Comparison of ENCODE assay signal across 19 mouse cellular contexts in genomic region chr8:120063326-120063725, GRCm38 (mm10). TPM values are rescaled to one million over a fixed set of nuclear protein-coding genes. Genes with fewer than 3 reads are reported as not detected.
DNase-seq lines count a peak whose midpoint lies in the region; TF ChIP-seq lines count a peak whose summit lies in the region.
"Had no signal": no experiment of that assay in that cellular context is flagged by ENCODE, and none has a peak within 500 bp of the region (broad histone marks: within the 10 kb centered on the region; RNA-seq: fewer than 3 reads in every experiment).

No protein-coding gene starts in this region.

- DNase-seq in kidney, adult 2 months: peak; percentile 21
- no peak for DNase-seq in kidney, postnatal 25 days
- peak; percentile 56 for DNase-seq in NIH3T3 (ENCODE audit: low read depth)
- DNase-seq in thymus, adult 2 months: peak; percentile 56
- peak; percentile 64 for DNase-seq in thymus, postnatal 4 days
- DNase-seq in spleen, adult 12 weeks (ENCODE audit: low spot score): no peak
- no peak for DNase-seq in frontal cortex, postnatal 36 days (ENCODE audit: low spot score in 2 of 2)
- DNase-seq: cerebellum, postnatal 25 days; heart, postnatal 10 days; kidney, adult 11 months; kidney, postnatal 10 days; lung, adult 18-20 months had no signal

- 81% methylated on average over 3 of the region's 3 CpGs for WGBS in kidney, adult 2 months
- WGBS in thymus, adult 2 months: 15% methylated on average over 3 of the region's 3 CpGs

- H3K36me3 ChIP-seq in kidney, adult 2 months (ENCODE audit: control insufficient read depth, insufficient read depth, low read length): no peaks in the 10 kb centered on the region
- no peaks in the 10 kb centered on the region for H3K36me3 ChIP-seq in thymus, adult 2 months (ENCODE audit: control insufficient read depth, insufficient read depth, low read length)
- H3K36me3 ChIP-seq: heart, embryonic 12.5 days; limb, embryonic 12.5 days; midbrain, embryonic 13.5 days had no signal

- H3K27me3 ChIP-seq in kidney, adult 2 months (replicated peaks; ENCODE audit: control insufficient read depth, insufficient read depth, low read length): no peaks in the 10 kb centered on the region
- no peaks in the 10 kb centered on the region for H3K27me3 ChIP-seq in thymus, adult 2 months (ENCODE audit: control insufficient read depth, insufficient read depth, low read length)
- H3K27me3 ChIP-seq: forebrain, embryonic 13.5 days; limb, embryonic 12.5 days; midbrain, embryonic 13.5 days had no signal

- TF ChIP-seq POLR2A in kidney, adult 2 months (IDR thresholded peaks at IDR 0.05; ENCODE audit: low read depth, low read length): no peak
- TF ChIP-seq POLR2A in thymus, adult 2 months (IDR thresholded peaks at IDR 0.05; ENCODE audit: control insufficient read depth, extremely low read depth, insufficient read depth, low read length, poor library complexity): no peak

- TF ChIP-seq CTCF in kidney, adult 2 months (conservative IDR thresholded peaks at IDR 0.05; ENCODE audit: insufficient read depth, insufficient read length, low read depth, low read length): no peak
- no peak for TF ChIP-seq CTCF in thymus, adult 2 months (IDR thresholded peaks at IDR 0.05; ENCODE audit: borderline replicate concordance, control insufficient read depth, extremely low read depth, insufficient read depth, low read length, poor library complexity)

- no peak overlapping the region for H3K4me3 ChIP-seq in kidney, adult 2 months (ENCODE audit: insufficient read depth, low read depth, low read length)
- H3K4me3 ChIP-seq in thymus, adult 2 months (ENCODE audit: control insufficient read depth, insufficient read depth, low read length): no peak overlapping the region
- H3K4me3 ChIP-seq: forebrain, embryonic 13.5 days; heart, embryonic 12.5 days; limb, embryonic 12.5 days; megakaryocyte, embryonic 14.5 days; midbrain, embryonic 13.5 days had no signal

- no peak overlapping the region for H3K27ac ChIP-seq in kidney, adult 2 months (ENCODE audit: insufficient read depth, low read depth, low read length)
- peak overlapping the region; percentile 80 for H3K27ac ChIP-seq in thymus, adult 2 months (ENCODE audit: control insufficient read depth, insufficient read depth, low read length)
- H3K27ac ChIP-seq: forebrain, embryonic 13.5 days; hindbrain, postnatal 0 days; limb, embryonic 12.5 days; midbrain, embryonic 13.5 days; stomach, postnatal 0 days had no signal

- H3K4me1 ChIP-seq in kidney, adult 2 months (ENCODE audit: control insufficient read depth, insufficient read depth, low read length): peaks cover 10% of the 10 kb centered on the region; the same call in 1 of the 2 replicates
- peaks cover 36% of the 10 kb centered on the region for H3K4me1 ChIP-seq in thymus, adult 2 months (replicated peaks; ENCODE audit: control insufficient read depth, insufficient read depth, low read length)
- H3K4me1 ChIP-seq: forebrain, embryonic 13.5 days; midbrain, embryonic 13.5 days had no signal

RNA-seq across cellular contexts. Expression of gene Zdhhc7, which starts 38.0 kb away (rescaled TPM):
- 58.7 and 68.2 TPM in 2 replicates for polyA plus RNA-seq in kidney, adult 2 months (2012; rRNA removed)
- polyA plus RNA-seq in thymus, adult 2 months (2012; rRNA removed): 93.4 and 94.2 TPM in 2 replicates

RNA-seq across cellular contexts. Expression of gene 6430548M08Rik, which starts 50.6 kb away (rescaled TPM):
- 8.4 and 8.8 TPM in 2 replicates for polyA plus RNA-seq in kidney, adult 2 months (2012; rRNA removed)
- polyA plus RNA-seq in thymus, adult 2 months (2012; rRNA removed): 4.9 and 8.6 TPM in 2 replicates

Comparison
In these comparisons a context has a peak if more than half of its experiments do, and no peak if none do; other contexts are left out.
1. DNase-seq: peak in kidney, adult 2 months (single experiment), NIH3T3 (single experiment), thymus, adult 2 months (single experiment) and thymus, postnatal 4 days (single experiment); none in kidney, postnatal 25 days (0 of 2), spleen, adult 12 weeks (single experiment) and frontal cortex, postnatal 36 days (0 of 2).